Mouse (Mus musculus) cerebellum, adult 18-20 months (tissue): ENCODE results near the gene Gm9857.
A peak's percentile ranks its signal among the peaks of the same experiment; 100 is the strongest.

Experiments used
- DNase-seq, 2 experiments: peaks; one replicate each; pipeline ENCODE4 v3.0.0; 2021

Gm9857 gene

DNA sequence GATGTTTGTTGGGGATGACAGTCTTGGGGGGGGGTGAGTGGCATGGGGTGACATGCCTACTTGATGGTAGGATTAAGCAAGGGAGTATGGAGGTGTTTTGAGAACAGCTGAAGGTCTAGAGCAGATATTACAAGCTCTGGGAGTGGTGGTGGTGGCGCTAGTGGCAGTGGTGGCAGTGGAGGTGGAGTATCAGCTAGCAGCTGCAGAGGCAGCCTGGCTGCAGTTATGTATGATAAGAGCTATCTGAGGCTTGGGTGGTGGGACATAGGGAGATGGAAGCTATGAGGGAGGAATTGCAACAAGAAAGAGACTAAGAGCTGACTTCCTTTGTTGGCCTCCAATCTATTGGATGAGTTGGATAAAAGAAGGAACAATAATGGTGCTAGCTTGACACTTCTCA is 18.4 kb downstream of the Gm9857 start:
- DNase-seq = no peak

DNA sequence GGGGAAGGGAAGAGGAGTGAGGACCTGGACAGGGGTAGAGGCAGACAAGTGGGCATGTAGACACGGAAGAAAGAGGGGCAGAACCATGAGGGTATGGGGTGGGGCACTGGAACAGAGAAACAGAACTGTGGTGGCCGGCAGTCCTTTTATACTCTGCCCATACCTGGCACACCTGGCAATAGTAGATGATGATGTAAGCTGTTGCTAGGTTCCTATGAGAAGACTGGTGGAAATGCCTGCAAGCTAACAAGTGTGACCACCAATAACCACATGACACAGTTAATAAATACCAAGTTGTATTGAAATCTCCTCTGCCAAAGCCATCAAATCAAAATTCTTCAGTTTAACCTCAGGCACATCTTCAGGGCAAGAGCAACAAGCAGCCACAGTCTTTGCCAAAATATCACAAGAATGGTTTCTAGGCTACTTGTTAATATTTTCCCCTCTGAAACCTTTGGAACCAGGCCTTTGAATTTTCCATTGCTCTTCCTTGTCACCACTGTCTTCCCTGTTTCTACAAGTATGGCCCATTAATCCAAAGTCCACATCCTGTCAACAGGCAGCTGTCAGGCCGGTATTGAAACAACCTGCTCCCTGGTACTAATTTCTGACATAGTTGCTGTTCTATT is 19.7 kb downstream of the Gm9857 start:
- no peak for DNase-seq

DNA sequence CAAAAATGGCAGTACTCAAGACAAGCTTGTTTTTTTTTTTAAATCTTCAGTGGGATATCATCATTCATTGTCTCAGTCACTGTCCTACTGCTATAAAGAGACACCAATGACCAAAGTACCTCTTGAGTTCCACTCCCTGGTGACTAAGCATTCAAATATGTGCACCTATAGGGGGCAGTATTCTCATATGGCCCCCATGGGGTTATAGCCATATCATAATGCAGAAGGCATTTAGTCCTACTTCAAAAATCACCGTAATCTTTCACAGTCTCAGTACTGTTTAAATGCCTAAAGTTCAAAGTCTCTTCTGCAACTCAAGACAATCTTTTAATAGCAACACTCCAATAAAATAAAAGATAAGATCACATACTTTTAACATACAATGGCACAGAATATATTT is 21.4 kb downstream of the Gm9857 start:
- no peak for DNase-seq

DNA sequence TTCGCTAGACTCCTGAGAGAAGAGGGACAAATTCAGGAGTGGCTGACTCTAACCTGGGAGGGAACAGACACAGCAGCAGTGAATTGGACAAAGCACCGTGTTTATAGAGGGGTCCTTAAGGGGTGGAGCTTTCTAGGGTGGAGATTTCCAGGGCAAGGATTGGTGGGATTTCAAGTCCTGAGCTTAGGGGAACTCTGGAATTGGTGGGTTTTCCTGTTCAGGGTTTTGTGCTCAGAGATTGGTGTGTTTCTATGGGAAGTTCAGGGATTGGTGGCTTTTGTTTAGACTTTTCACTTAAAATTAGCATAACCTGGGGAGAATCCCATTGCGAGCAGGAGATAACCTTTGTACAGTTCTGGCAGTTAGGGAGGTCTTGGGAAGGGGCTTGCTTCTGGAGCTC is 22.3 kb downstream of the Gm9857 start:
- DNase-seq = no peak

DNA sequence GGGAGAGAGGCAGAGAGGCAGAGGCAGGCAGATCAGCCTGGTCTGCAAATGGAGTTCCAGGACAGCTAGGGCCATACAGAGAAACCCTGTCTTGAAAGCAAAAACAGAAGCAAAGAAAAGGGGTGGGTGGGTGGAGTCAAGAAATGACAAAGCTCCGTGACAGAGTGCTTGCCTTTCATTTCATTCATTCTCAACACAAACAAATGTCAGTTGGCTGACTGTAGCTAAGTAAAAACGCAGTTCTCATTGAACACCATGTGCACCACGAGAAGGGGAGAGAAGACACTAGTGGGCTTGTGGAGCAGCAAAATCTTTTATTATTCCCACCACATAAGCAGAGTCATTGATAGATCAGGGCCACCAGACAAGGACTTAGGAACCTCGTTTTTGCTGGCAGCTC is 23.4 kb downstream of the Gm9857 start:
- DNase-seq = peak in 1 of 2 experiments; percentile 28

DNA sequence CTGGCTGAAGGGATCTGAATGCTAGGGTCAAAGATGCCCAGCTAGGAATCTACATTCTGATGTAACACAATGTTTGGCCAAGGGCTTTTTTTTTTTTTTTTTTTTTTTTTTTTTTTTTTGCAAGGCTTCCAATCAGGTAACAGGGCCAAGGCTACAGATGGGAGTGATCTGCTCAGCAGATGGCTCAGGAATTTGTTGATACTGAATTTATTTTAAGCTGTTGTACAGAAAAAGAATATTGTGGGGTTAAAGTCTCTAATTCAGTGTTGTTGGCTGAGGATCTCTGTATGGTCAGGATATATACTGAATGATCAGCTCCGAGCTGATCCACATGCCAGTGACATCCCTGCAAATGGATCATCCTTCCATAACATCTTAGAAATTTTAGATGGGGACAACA is 24.2 kb downstream of the Gm9857 start:
- peak; percentile 76 to 77 for DNase-seq

DNA sequence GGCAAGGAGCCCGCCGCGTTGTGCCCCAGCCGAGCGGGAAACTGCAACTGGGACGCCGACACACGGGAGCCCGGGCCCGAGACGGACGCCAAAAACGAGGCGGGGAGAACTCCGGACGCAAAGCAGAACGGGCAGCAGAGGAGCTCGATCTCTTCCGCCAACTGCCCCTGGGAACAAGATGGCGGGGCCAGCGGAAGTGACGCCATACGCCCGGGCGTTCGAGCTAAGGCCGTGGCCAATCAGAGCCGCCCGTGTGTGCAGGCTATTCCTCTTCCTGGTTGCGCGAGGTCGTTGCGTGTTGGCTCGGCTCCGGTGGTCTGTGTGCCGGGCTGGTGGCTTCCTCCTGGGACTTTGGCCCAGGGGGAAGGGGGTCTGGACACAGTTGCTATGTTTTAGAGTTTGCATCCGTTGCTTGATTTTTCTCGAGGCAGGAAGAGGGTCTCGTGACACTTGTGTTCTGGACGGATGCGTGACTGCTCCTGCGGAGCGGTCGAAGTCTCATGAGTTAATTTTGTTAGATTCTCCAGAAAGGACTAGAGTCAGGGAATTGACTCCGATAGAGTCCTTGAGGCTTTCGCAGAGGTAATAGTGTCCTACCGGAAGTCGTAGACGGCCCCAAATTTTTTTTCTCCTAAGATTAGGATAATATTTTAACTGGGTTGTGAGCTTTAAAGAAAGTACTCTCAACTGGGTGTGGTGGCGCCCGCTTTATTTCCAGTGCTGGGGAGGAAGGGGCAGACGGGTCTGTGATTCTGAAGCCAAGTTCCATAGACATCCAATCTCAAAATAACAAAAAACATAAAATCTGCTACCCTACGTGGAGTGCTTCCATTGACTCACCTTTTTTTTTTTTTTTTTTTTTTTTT is 28.5 kb downstream of the Gm9857 start, which contains the start of gene Prpf38b:
Gene Prpf38b (minus strand): TSS at position 180 of the 866 bp plus-strand sequence.
- peak; percentile 95 to 97 for DNase-seq

DNA sequence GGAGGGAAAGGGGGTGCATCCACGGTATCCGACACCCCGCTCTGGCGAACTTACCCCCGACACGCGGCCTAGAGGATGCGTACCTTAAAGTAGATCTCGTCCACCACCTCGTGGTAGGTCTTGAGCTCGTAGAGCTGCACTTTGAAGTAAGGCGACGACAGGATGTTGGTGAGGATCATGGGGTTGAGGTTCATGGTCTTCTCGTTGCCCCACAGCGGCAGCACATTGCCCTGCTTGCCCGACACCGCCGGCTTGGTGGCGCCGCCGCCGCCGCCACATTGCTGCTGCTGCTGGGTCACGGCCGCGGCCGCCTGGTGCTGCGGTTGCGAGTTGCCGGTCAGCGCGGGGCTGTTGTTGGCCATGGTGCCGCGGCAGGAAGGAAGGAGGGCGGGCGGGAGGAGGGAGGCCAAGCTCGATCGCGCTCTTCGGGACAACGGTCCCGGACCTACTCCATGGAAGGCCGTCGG is 29.1 kb downstream of the Gm9857 start:
- peak in 1 of 2 experiments; percentile 43 for DNase-seq

DNA sequence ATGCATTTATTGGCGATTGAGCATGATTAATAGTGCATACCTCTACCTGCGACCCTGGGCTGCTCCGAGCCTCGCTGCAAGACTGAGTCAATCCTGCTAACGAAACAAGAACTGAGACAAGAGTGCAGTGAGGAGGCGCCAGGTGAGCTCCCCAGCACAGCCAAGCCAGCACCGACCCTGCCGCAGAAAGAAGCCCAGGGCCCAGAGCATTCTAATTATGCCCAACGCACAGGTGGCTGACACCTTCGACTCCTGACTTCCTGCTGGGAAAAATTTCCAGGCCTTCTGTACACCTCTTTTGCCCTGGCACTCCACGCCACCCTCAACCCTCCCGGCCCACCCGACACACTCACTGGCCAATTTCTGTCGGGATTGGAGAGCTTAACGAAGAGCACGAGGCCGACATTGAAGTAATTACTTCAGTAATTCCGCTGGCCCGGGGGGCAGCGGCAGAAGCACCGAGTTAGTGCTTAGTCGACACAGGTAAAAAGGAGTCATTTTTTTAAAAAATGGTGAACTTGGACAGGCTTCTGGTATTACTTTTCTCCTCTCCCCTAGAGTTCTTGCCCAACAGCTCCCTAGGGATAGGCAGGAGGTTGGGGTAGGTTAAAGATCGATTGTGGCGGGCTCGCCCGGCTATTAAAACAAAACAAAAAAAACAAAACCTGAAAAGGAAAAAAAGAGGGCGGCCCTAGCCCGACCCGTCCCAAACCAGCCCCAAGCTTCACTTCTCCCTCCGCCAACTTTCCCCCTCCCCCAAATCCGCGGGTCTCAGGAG is 29.8 kb downstream of the Gm9857 start:
- peak; percentile 84 to 87 for DNase-seq

DNA sequence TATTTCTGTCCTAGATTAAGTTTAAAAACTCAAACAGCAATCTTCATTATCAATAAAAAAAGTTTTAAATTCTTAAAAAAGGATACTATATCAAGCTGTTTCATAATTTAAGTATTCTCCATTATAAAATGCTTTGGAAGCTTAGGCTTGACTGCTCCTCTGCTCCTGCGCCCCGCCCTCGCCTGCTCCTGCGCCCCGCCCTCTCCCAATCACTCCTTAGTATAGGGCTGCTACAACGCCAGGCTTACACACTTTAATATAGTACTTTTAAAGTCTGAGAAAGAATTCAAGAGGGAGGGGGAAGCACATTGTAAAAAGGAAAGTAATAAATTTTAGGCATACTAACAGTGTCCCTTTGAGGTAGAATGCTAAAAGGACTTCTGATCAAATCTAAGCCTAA is 37.3 kb downstream of the Gm9857 start:
- DNase-seq = no peak

DNA sequence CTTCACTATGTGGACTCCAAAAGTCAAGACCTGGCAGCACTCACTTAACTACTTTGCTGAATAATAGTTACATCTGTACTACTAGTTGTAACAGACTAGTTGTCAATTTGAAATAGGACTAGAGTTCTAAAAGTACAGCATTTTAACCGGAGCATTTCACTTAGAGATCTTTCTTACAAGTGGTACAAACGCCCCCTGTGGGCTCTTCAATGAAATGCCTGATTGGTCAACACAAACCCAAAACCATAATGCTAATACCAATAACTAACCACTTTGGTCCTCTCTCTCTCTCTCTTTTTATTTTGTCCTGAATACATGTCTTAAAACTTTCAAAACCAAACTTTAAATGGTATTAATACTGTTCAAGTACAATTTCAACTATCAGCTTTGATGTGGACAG is 38.2 kb downstream of the Gm9857 start:
- no peak for DNase-seq

DNA sequence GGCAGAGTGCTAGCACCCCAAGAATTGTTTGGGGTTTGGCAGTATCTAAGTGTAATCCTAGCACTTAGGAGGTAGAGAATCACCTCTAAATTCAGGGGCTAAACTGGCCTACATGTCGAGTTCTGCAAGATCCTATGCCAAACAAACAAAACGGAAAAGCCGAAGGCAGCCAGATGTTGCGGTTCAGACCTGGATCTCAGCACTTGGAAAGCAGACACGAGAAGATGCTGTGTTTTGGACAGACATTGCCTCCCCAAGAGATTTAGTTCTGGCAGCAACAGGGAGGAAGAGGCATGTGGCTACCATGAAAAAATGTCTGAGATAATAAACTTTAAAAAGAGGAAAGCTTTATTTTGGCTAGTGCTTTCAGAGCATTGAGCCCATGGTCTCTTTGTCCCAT is 39.6 kb downstream of the Gm9857 start:
- DNase-seq = no peak

DNA sequence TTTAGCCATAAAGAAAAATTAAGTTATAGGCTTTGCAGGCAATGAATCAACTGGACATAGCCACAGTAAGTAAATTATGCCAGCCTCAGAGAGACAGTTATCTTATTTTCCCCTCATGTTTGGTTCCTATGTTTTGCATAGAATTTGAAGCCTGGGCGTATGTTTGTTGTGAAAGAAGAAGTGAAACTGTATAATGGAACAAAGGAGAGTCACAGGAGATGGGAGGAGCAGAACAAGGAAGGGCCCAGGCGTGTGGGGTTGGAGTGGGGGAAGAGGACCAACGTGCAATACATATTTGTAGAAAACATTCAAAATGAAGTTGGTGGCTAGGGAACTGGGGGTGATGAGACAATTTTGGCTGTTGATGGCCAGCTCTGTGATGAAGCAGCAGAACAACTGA is 40.1 kb downstream of the Gm9857 start:
- DNase-seq = no peak

DNA sequence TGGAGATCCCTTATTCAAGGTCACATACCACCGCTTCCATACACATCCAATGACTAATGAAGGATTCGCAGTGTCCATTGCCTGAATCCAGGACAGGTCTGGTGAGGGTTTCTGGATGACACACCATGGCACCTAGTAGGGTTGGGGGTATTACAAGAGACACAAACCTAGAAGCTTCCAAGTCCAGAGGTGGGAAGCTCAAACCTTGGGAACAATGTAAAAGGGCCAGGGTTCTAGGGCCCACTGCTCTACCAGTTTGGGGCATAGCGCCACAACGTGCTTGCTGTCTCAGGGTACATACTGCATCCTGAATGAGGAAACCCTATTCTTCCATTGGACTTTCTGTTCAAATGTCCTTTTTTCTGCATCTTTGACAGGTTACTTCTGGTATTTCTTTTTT is 41.6 kb downstream of the Gm9857 start:
- no peak for DNase-seq

DNA sequence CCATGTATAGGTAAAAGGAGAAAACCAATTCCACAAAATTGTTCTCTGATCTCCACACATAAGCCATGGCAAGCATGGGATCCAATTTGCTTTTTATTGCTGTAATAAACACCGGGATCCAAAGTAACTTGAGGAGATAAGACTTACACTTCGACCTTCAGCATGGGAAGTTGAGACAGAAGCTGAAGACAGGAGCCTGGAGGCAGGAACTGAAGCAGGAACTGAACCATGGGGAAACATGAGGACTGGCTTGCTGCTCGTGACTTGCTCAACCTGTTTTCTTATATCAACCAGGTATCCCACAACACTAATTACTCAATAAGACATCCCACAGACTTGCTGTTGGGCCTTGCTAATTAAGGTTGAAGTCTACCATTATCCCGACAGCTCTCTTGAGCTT is 47.3 kb downstream of the Gm9857 start:
- no peak for DNase-seq

DNA sequence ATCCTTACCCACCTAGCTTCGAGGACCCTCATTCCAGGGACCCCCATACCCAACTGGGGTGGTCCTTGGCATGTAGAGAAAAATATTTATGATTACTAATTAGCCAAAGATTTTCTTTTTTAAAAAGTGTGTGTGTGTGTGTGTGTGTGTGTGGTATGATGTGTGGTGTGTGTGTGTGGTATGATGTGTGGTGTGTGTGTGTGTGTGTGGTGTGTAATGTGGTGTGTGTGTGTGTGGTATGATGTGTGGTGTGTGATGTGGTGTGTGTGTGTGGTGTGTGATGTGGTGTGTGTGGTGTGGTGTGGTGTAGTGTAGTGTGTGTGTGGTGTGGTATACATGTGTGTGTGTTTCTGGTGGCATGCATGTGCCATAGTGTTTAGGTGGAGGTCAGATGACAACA is 48.2 kb downstream of the Gm9857 start:
- DNase-seq = no peak
